Mouse (Mus musculus): Measurements from ENCODE around the gene Tm9sf1. TPM values are rescaled to one million over a fixed set of nuclear protein-coding genes. Genes with fewer than 3 reads are reported as not detected.

The Tm9sf1 gene
- 60.2 and 61.9 TPM in 2 replicates for polyA plus RNA-seq (2014; fragmentation: Nextera tagmentation; extraction: Ambion mirVana)

GRCm38 (mm10) chr14:55643060-55643907, at the start of gene Tm9sf1:
TSS of gene Tm9sf1 (minus strand) at chr14:55643806.
- peak; percentile 91 for ATAC-seq (ENCODE audit: low FRiP score)
- 0 out of 2 replicates have a peak, but pooled peaks cover 4% of the 10 kb centered on the region for H3K36me3 ChIP-seq (ENCODE audit: control insufficient read depth, insufficient read depth, low read length)
- DNase-seq (ENCODE audit: low spot score): peak; percentile 84
- H3K9ac ChIP-seq (ENCODE audit: low read depth, low read length): peak within 1 kb of the TSS; percentile 94
- H3K4me3 ChIP-seq (ENCODE audit: low read depth, low read length): peak within 1 kb of the TSS; percentile 95
- H3K4me2 ChIP-seq (replicated peaks; ENCODE audit: low read depth, low read length): peak within 1 kb of the TSS; percentile 82
- no peaks in the 10 kb centered on the region for H3K9me3 ChIP-seq (ENCODE audit: control insufficient read depth, low read length)
- no peaks in the 10 kb centered on the region for H3K27me3 ChIP-seq (ENCODE audit: control insufficient read depth, insufficient read depth, low read length)
- H3K4me1 ChIP-seq (replicated peaks; ENCODE audit: control insufficient read depth, insufficient read depth, low read length): peaks cover 3% of the 10 kb centered on the region; the same call in 1 of the 2 replicates
- WGBS: under 1% methylated on average over 86 of the region's 89 CpGs
- peak within 1 kb of the TSS; percentile 93 for H3K27ac ChIP-seq (ENCODE audit: low read depth, low read length)

- no peak overlapping the region for H3K27ac ChIP-seq (ENCODE audit: low read depth, low read length)
- no peaks in the 10 kb centered on the region for H3K9me3 ChIP-seq (ENCODE audit: control insufficient read depth, low read length)
- no peak for DNase-seq (ENCODE audit: low spot score)
- H3K36me3 ChIP-seq (ENCODE audit: control insufficient read depth, insufficient read depth, low read length): no peaks in the 10 kb centered on the region
- H3K4me1 ChIP-seq (replicated peaks; ENCODE audit: control insufficient read depth, insufficient read depth, low read length): no peaks in the 10 kb centered on the region
- no peak overlapping the region for H3K9ac ChIP-seq (ENCODE audit: low read depth, low read length)
- WGBS: 81% methylated on average over 10 of the region's 10 CpGs
- no peak for ATAC-seq (ENCODE audit: low FRiP score)
- no peaks in the 10 kb centered on the region for H3K27me3 ChIP-seq (ENCODE audit: control insufficient read depth, insufficient read depth, low read length)
- no peak overlapping the region for H3K4me2 ChIP-seq (replicated peaks; ENCODE audit: low read depth, low read length)
- no peak overlapping the region for H3K4me3 ChIP-seq (ENCODE audit: low read depth, low read length)
These were observed 45.8 kb upstream of the Tm9sf1 start for GRCm38 (mm10) chr14:55689433-55689832.

- DNase-seq (ENCODE audit: low spot score) (no peak), ATAC-seq (ENCODE audit: low FRiP score) (peak; percentile 70)
- 12% methylated on average over 3 of the region's 3 CpGs for WGBS
- no peaks in the 10 kb centered on the region for H3K27me3 ChIP-seq (ENCODE audit: control insufficient read depth, insufficient read depth, low read length)
- H3K36me3 ChIP-seq (ENCODE audit: control insufficient read depth, insufficient read depth, low read length): peaks cover under 1% of the 10 kb centered on the region; the same call in 1 of the 2 replicates
- H3K4me1 ChIP-seq (replicated peaks; ENCODE audit: control insufficient read depth, insufficient read depth, low read length): no peaks in the 10 kb centered on the region
- peak overlapping the region; percentile 45 for H3K9ac ChIP-seq (ENCODE audit: low read depth, low read length)
- no peaks in the 10 kb centered on the region for H3K9me3 ChIP-seq (ENCODE audit: control insufficient read depth, low read length)
- H3K4me2 ChIP-seq (replicated peaks; ENCODE audit: low read depth, low read length): peak overlapping the region; percentile 40
- peak overlapping the region; percentile 74 for H3K4me3 ChIP-seq (ENCODE audit: low read depth, low read length)
- no peak overlapping the region for H3K27ac ChIP-seq (ENCODE audit: low read depth, low read length)
These were observed 38.5 kb upstream of the Tm9sf1 start for GRCm38 (mm10) chr14:55682118-55682493.

GRCm38 (mm10) chr14:55681160-55682117, 37.8 kb upstream of the Tm9sf1 start, which contains the start of gene Tinf2:
TSS of gene Tinf2 (minus strand) at chr14:55681820.
- no peak within 1 kb of the TSS for H3K27ac ChIP-seq (ENCODE audit: low read depth, low read length)
- no peaks in the 10 kb centered on the region for H3K4me1 ChIP-seq (replicated peaks; ENCODE audit: control insufficient read depth, insufficient read depth, low read length)
- peak within 1 kb of the TSS; percentile 71 for H3K9ac ChIP-seq (ENCODE audit: low read depth, low read length)
- ATAC-seq (ENCODE audit: low FRiP score): peak; percentile 99
- H3K4me3 ChIP-seq (ENCODE audit: low read depth, low read length): peak within 1 kb of the TSS; percentile 74
- peak within 1 kb of the TSS; percentile 74 for H3K4me2 ChIP-seq (replicated peaks; ENCODE audit: low read depth, low read length)
- peak; percentile 98 for DNase-seq (ENCODE audit: low spot score)
- peaks cover 3% of the 10 kb centered on the region; the same call in 1 of the 2 replicates for H3K36me3 ChIP-seq (ENCODE audit: control insufficient read depth, insufficient read depth, low read length)
- H3K9me3 ChIP-seq (ENCODE audit: control insufficient read depth, low read length): no peaks in the 10 kb centered on the region
- under 1% methylated on average over 66 of the region's 66 CpGs for WGBS
- no peaks in the 10 kb centered on the region for H3K27me3 ChIP-seq (ENCODE audit: control insufficient read depth, insufficient read depth, low read length)

- H3K4me1 ChIP-seq (replicated peaks; ENCODE audit: control insufficient read depth, insufficient read depth, low read length): no peaks in the 10 kb centered on the region
- no peak overlapping the region for H3K9ac ChIP-seq (ENCODE audit: low read depth, low read length)
- ATAC-seq (ENCODE audit: low FRiP score) (no peak), DNase-seq (ENCODE audit: low spot score) (no peak)
- no peaks in the 10 kb centered on the region for H3K27me3 ChIP-seq (ENCODE audit: control insufficient read depth, insufficient read depth, low read length)
- no peak overlapping the region for H3K4me2 ChIP-seq (replicated peaks; ENCODE audit: low read depth, low read length)
- H3K36me3 ChIP-seq (ENCODE audit: control insufficient read depth, insufficient read depth, low read length): peaks cover 3% of the 10 kb centered on the region; the same call in 1 of the 2 replicates
- 85% methylated on average over 4 of the region's 4 CpGs for WGBS
- H3K4me3 ChIP-seq (ENCODE audit: low read depth, low read length): no peak overlapping the region
- H3K9me3 ChIP-seq (ENCODE audit: control insufficient read depth, low read length): no peaks in the 10 kb centered on the region
- H3K27ac ChIP-seq (ENCODE audit: low read depth, low read length): no peak overlapping the region
These were observed 34.0 kb upstream of the Tm9sf1 start for GRCm38 (mm10) chr14:55677615-55678014.

- Histone ChIP-seq H3K9me3 (ENCODE audit: control insufficient read depth, low read length) (no peaks in the 10 kb centered on the region), H3K27me3 (ENCODE audit: control insufficient read depth, insufficient read depth, low read length) (no peaks in the 10 kb centered on the region), H3K9ac (ENCODE audit: low read depth, low read length) (peak overlapping the region; percentile 71), H3K27ac (ENCODE audit: low read depth, low read length) (no peak overlapping the region), H3K36me3 (ENCODE audit: control insufficient read depth, insufficient read depth, low read length) (peaks cover 3% of the 10 kb centered on the region; the same call in 1 of the 2 replicates), H3K4me3 (ENCODE audit: low read depth, low read length) (peak overlapping the region; percentile 75), H3K4me2 (replicated peaks; ENCODE audit: low read depth, low read length) (peak overlapping the region; percentile 90), H3K4me1 (replicated peaks; ENCODE audit: control insufficient read depth, insufficient read depth, low read length) (peaks cover 6% of the 10 kb centered on the region; the same call in 1 of the 2 replicates)
- no peak for ATAC-seq (ENCODE audit: low FRiP score)
- WGBS: 82% methylated on average over 7 of the region's 7 CpGs
- DNase-seq (ENCODE audit: low spot score): no peak
These were observed 29.1 kb upstream of the Tm9sf1 start for GRCm38 (mm10) chr14:55672741-55673060.

- H3K4me3 ChIP-seq (ENCODE audit: low read depth, low read length): peak within 1 kb of the TSS; percentile 75
- H3K36me3 ChIP-seq (ENCODE audit: control insufficient read depth, insufficient read depth, low read length): peaks cover 3% of the 10 kb centered on the region; the same call in 1 of the 2 replicates
- H3K4me1 ChIP-seq (replicated peaks; ENCODE audit: control insufficient read depth, insufficient read depth, low read length): peaks cover 6% of the 10 kb centered on the region; the same call in 1 of the 2 replicates
- WGBS: under 1% methylated on average over 38 of the region's 38 CpGs
- DNase-seq (ENCODE audit: low spot score) (peak; percentile 87), ATAC-seq (ENCODE audit: low FRiP score) (peak; percentile 98)
- H3K4me2 ChIP-seq (replicated peaks; ENCODE audit: low read depth, low read length): peak within 1 kb of the TSS; percentile 90
- peak within 1 kb of the TSS; percentile 71 for H3K9ac ChIP-seq (ENCODE audit: low read depth, low read length)
- peak within 1 kb of the TSS; percentile 82 for H3K27ac ChIP-seq (ENCODE audit: low read depth, low read length)
- no peaks in the 10 kb centered on the region for H3K27me3 ChIP-seq (ENCODE audit: control insufficient read depth, insufficient read depth, low read length)
- no peaks in the 10 kb centered on the region for H3K9me3 ChIP-seq (ENCODE audit: control insufficient read depth, low read length)
These were observed 28.5 kb upstream of the Tm9sf1 start, which contains the start of the genes Gmpr2 and Nedd8 for GRCm38 (mm10) chr14:55671833-55672740. TSS of gene Gmpr2 (plus strand) at chr14:55671941. TSS of gene Nedd8 (minus strand) at chr14:55672124.
